Mouse (Mus musculus) testis, adult 2 months (tissue): ENCODE measurements around the gene Ulk4.

Experiments used
- CTCF ChIP-seq: fragments of 200-500 bp; IDR thresholded peaks from 2 replicates; pipeline ENCODE4 v1.5.1; 2012; ENCODE audit warnings: low read depth, mild to moderate bottlenecking, inconsistent platforms, low read length, moderate library complexity; ENCODE audit not compliant: control insufficient read depth, insufficient read depth, insufficient replicate concordance
- POLR2A ChIP-seq: fragments of 200-500 bp; IDR thresholded peaks from 2 replicates; pipeline ENCODE4 v1.6.1; 2012; ENCODE audit warnings: low read depth, mild to moderate bottlenecking, inconsistent platforms, low read length, moderate library complexity; ENCODE audit not compliant: control insufficient read depth

DNA sequence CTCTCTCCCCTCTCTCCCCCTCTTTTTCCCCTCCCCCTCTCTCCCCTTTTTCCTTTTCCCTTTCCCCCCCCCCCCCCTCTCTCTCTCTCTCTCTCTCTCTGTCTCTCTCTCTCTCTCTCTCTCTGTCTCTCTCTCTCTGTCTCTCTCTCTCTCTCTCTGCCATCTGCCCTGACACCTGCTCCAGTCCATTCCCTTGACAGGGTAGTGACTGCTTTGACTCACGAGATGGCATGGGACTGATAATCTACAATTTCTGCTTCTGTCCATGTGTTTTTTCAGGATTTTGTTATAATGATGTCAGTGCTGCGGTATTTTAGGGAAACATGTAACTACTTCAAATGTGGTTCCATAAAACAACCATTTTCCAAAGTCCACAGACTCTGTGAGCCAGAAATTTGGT is 147.5 kb downstream of the Ulk4 start:
- no peak for TF ChIP-seq CTCF
- no peak for TF ChIP-seq POLR2A
